ENCODE assay signal across 24 mouse cellular contexts in genomic region chr16:18482431-18482830, GRCm38 (mm10). TPM values are rescaled to one million over a fixed set of nuclear protein-coding genes. Genes with fewer than 3 reads are reported as not detected.
DNase-seq lines count a peak whose midpoint lies in the region; ATAC-seq and TF ChIP-seq lines count a peak whose summit lies in the region.
"Had no signal": no experiment of that assay in that cellular context is flagged by ENCODE, and none has a peak within 500 bp of the region (broad histone marks: within the 10 kb centered on the region; RNA-seq: fewer than 3 reads in every experiment).

No protein-coding gene starts in this region.

- TF ChIP-seq RAD21 in MEL (IDR thresholded peaks at IDR 0.05; ENCODE audit: low read depth, low read length): no peak

- H3K4me3 ChIP-seq in forebrain, embryonic 11.5 days (ENCODE audit: low read depth, low read length): no peak overlapping the region
- no peak overlapping the region for H3K4me3 ChIP-seq in forebrain, postnatal 0 days (ENCODE audit: low read depth, low read length)
- H3K4me3 ChIP-seq in liver, embryonic 12.5 days: no peak overlapping the region
- H3K4me3 ChIP-seq in liver, postnatal 0 days (ENCODE audit: low read depth, low read length): no peak overlapping the region
- H3K4me3 ChIP-seq in MEL (ENCODE audit: control insufficient read depth in 1 of 2, insufficient read depth in 1 of 2, low read depth in 2 of 2, low read length in 2 of 2): no peak overlapping the region
- H3K4me3 ChIP-seq: embryonic facial prominence, embryonic 12.5 days; embryonic facial prominence, embryonic 15.5 days; forebrain, embryonic 12.5 days; forebrain, embryonic 15.5 days; hindbrain, embryonic 15.5 days had no signal

- peaks cover 10% of the 10 kb centered on the region; the same call in 1 of the 2 replicates for H3K4me1 ChIP-seq in forebrain, embryonic 11.5 days (replicated peaks; ENCODE audit: control insufficient read depth, insufficient read depth, low read length)
- H3K4me1 ChIP-seq in forebrain, postnatal 0 days (ENCODE audit: insufficient read depth): no peaks in the 10 kb centered on the region
- peaks cover 14% of the 10 kb centered on the region for H3K4me1 ChIP-seq in liver, embryonic 12.5 days
- H3K4me1 ChIP-seq in liver, postnatal 0 days (ENCODE audit: insufficient read depth): no peaks in the 10 kb centered on the region
- H3K4me1 ChIP-seq in MEL (ENCODE audit: control insufficient read depth in 1 of 2, insufficient read depth in 2 of 2, low read length in 2 of 2): peaks cover 2 to 13% of the 10 kb centered on the region in 2 experiments; a peak in 3 of 4 replicates

- WGBS in forebrain, embryonic 11.5 days: 93% methylated on average over 3 of the region's 3 CpGs
- 86% methylated on average over 3 of the region's 3 CpGs for WGBS in forebrain, postnatal 0 days
- 79% methylated on average over 3 of the region's 3 CpGs for WGBS in liver, embryonic 12.5 days (ENCODE audit: insufficient replicate concordance)
- WGBS in liver, postnatal 0 days (ENCODE audit: insufficient replicate concordance): 84% methylated on average over 3 of the region's 3 CpGs

- H3K36me3 ChIP-seq in forebrain, embryonic 11.5 days (ENCODE audit: control insufficient read depth, insufficient read depth, low read length): no peaks in the 10 kb centered on the region
- no peaks in the 10 kb centered on the region for H3K36me3 ChIP-seq in forebrain, postnatal 0 days (ENCODE audit: insufficient read depth)
- peaks cover 82% of the 10 kb centered on the region for H3K36me3 ChIP-seq in liver, embryonic 12.5 days
- H3K36me3 ChIP-seq in liver, postnatal 0 days (replicated peaks; ENCODE audit: insufficient read depth, low read length): peaks cover 16% of the 10 kb centered on the region
- H3K36me3 ChIP-seq in MEL (ENCODE audit: control insufficient read depth in 1 of 2, insufficient read depth in 2 of 2, low read length in 2 of 2): peaks cover 0 to 6% of the 10 kb centered on the region in 2 experiments; a peak in 1 of 4 replicates
- H3K36me3 ChIP-seq: embryonic facial prominence, embryonic 12.5 days; embryonic facial prominence, embryonic 15.5 days; forebrain, embryonic 12.5 days; forebrain, embryonic 15.5 days; hindbrain, embryonic 15.5 days had no signal

- H3K9ac ChIP-seq in forebrain, embryonic 11.5 days (ENCODE audit: low read length): no peak overlapping the region
- no peak overlapping the region for H3K9ac ChIP-seq in forebrain, postnatal 0 days
- H3K9ac ChIP-seq in liver, embryonic 12.5 days: no peak overlapping the region
- H3K9ac ChIP-seq in liver, postnatal 0 days (replicated peaks): no peak overlapping the region
- no peak overlapping the region for H3K9ac ChIP-seq in MEL (ENCODE audit: control insufficient read depth, low read depth, low read length, poor library complexity, severe bottlenecking)
- H3K9ac ChIP-seq: embryonic facial prominence, embryonic 12.5 days; embryonic facial prominence, embryonic 15.5 days; forebrain, embryonic 12.5 days; forebrain, embryonic 15.5 days; hindbrain, embryonic 15.5 days had no signal

- no peak overlapping the region for H3K4me2 ChIP-seq in forebrain, embryonic 11.5 days (ENCODE audit: low read depth, low read length, severe bottlenecking)
- no peak overlapping the region for H3K4me2 ChIP-seq in forebrain, postnatal 0 days (ENCODE audit: low read depth)
- H3K4me2 ChIP-seq in liver, embryonic 12.5 days: no peak overlapping the region
- H3K4me2 ChIP-seq in liver, postnatal 0 days (ENCODE audit: low read depth, low read length): no peak overlapping the region
- H3K4me2 ChIP-seq: embryonic facial prominence, embryonic 12.5 days; embryonic facial prominence, embryonic 15.5 days; forebrain, embryonic 12.5 days; forebrain, embryonic 15.5 days; heart, embryonic 11.5 days; hindbrain, embryonic 15.5 days had no signal

- ATAC-seq in forebrain, embryonic 11.5 days (replicated peaks; ENCODE audit: low FRiP score): no peak
- no peak for ATAC-seq in forebrain, postnatal 0 days
- ATAC-seq in liver, embryonic 12.5 days: no peak
- ATAC-seq in liver, postnatal 0 days: no peak
- ATAC-seq: CD4-positive, CD25-positive, alpha-beta regulatory T cell, adult 4 months; forebrain, embryonic 15.5 days; Patski had no signal

- no peak for TF ChIP-seq EP300 in liver, postnatal 0 days (IDR thresholded peaks at IDR 0.05; ENCODE audit: low read depth)
- no peak for TF ChIP-seq EP300 in MEL (IDR thresholded peaks at IDR 0.05; ENCODE audit: low read depth in 1 of 2, low read length in 2 of 2)

- H3K9me3 ChIP-seq in forebrain, embryonic 11.5 days (ENCODE audit: control insufficient read depth, low read length): no peaks in the 10 kb centered on the region
- no peaks in the 10 kb centered on the region for H3K9me3 ChIP-seq in forebrain, postnatal 0 days (ENCODE audit: low read length)
- H3K9me3 ChIP-seq in liver, embryonic 12.5 days (replicated peaks): no peaks in the 10 kb centered on the region
- no peaks in the 10 kb centered on the region for H3K9me3 ChIP-seq in liver, postnatal 0 days (ENCODE audit: low read length)
- no peaks in the 10 kb centered on the region for H3K9me3 ChIP-seq in MEL (replicated peaks; ENCODE audit: insufficient read depth, low read length)
- H3K9me3 ChIP-seq: embryonic facial prominence, embryonic 12.5 days; embryonic facial prominence, embryonic 15.5 days; forebrain, embryonic 12.5 days; forebrain, embryonic 15.5 days; hindbrain, embryonic 15.5 days had no signal

- no peaks in the 10 kb centered on the region for H3K79me2 ChIP-seq in MEL (ENCODE audit: control insufficient read depth, insufficient read depth, low read length, poor library complexity)

- peak; percentile 35 for DNase-seq in forebrain, embryonic 11.5 days (ENCODE audit: low spot score)
- no peak for DNase-seq in forebrain, postnatal 0 days
- DNase-seq in liver, postnatal 0 days: no peak
- DNase-seq in thymus, postnatal 4 days: peak; percentile 5
- no peak for DNase-seq in thymus, postnatal 25 days
- peak; percentile 60 for DNase-seq in MEL (ENCODE audit: low read depth, low spot score)
- DNase-seq in embryo, embryonic 9.5 days (ENCODE audit: extremely low spot score): no peak
- DNase-seq: adrenal gland, postnatal 10 days; adrenal gland, postnatal 36 days; cerebellum, adult 18-20 months; cerebellum, adult 9-10 months; cerebellum, postnatal 14 days; gastrocnemius, postnatal 10 days; gastrocnemius, postnatal 36 days; heart, postnatal 36 days had no signal

- TF ChIP-seq POLR2A in MEL (IDR thresholded peaks at IDR 0.05; ENCODE audit: control insufficient read depth in 1 of 2, insufficient read depth in 1 of 2, low read depth in 1 of 2, low read length in 2 of 2, poor library complexity in 1 of 2): no peak

- TF ChIP-seq CTCF in forebrain, postnatal 0 days (IDR thresholded peaks at IDR 0.05; ENCODE audit: low read depth): no peak
- TF ChIP-seq CTCF in liver, postnatal 0 days (IDR thresholded peaks at IDR 0.05; ENCODE audit: low read depth): no peak
- TF ChIP-seq CTCF in MEL (IDR thresholded peaks at IDR 0.05 in 2 of 3, conservative IDR thresholded peaks at IDR 0.05 in 1 of 3; ENCODE audit: control insufficient read depth in 1 of 3, insufficient read depth in 1 of 3, low read depth in 2 of 3, low read length in 3 of 3, poor library complexity in 1 of 3, severe bottlenecking in 1 of 3): no peak

- H3K27ac ChIP-seq in forebrain, embryonic 11.5 days (ENCODE audit: low read depth, low read length): no peak overlapping the region
- H3K27ac ChIP-seq in forebrain, postnatal 0 days (ENCODE audit: low read depth, low read length): no peak overlapping the region
- peak overlapping the region; percentile 1; the same call in 1 of the 2 replicates for H3K27ac ChIP-seq in liver, embryonic 12.5 days
- no peak overlapping the region for H3K27ac ChIP-seq in liver, postnatal 0 days (ENCODE audit: low read depth)
- no peak overlapping the region for H3K27ac ChIP-seq in MEL (ENCODE audit: control insufficient read depth, low read depth, low read length)
- H3K27ac ChIP-seq: embryonic facial prominence, embryonic 12.5 days; embryonic facial prominence, embryonic 15.5 days; forebrain, embryonic 12.5 days; forebrain, embryonic 15.5 days; hindbrain, embryonic 15.5 days had no signal

- no peaks in the 10 kb centered on the region for H3K27me3 ChIP-seq in forebrain, embryonic 11.5 days (ENCODE audit: control insufficient read depth, insufficient read depth, low read length)
- no peaks in the 10 kb centered on the region for H3K27me3 ChIP-seq in forebrain, postnatal 0 days (ENCODE audit: insufficient read depth, low read length)
- no peaks in the 10 kb centered on the region for H3K27me3 ChIP-seq in liver, embryonic 12.5 days (replicated peaks)
- H3K27me3 ChIP-seq in liver, postnatal 0 days (ENCODE audit: insufficient read depth, low read length): no peaks in the 10 kb centered on the region
- no peaks in the 10 kb centered on the region for H3K27me3 ChIP-seq in MEL (ENCODE audit: control insufficient read depth in 1 of 2, insufficient read depth in 2 of 2, low read length in 2 of 2)
- H3K27me3 ChIP-seq: embryonic facial prominence, embryonic 12.5 days; embryonic facial prominence, embryonic 15.5 days; forebrain, embryonic 12.5 days; forebrain, embryonic 15.5 days; hindbrain, embryonic 15.5 days; Patski had no signal

RNA-seq across cellular contexts. Expression of gene Gnb1l, which starts 16.1 kb away (rescaled TPM):
- polyA plus RNA-seq in forebrain, embryonic 11.5 days (2014; fragmentation: Nextera tagmentation; extraction: Ambion mirVana): 14.9 and 17.7 TPM in 2 replicates
- 12.3 and 13.0 TPM in 2 replicates for total RNA-seq in forebrain, postnatal 0 days (2014; rRNA removed)
- 16.9 and 20.7 TPM in 2 replicates for polyA plus RNA-seq in forebrain, postnatal 0 days (2015; fragmentation: Nextera tagmentation; extraction: Ambion mirVana)
- polyA plus RNA-seq in liver, embryonic 12.5 days (2016; fragmentation: Nextera tagmentation; extraction: Ambion mirVana): 14.0 and 15.0 TPM in 2 replicates
- 3.9 and 5.1 TPM in 2 replicates for polyA plus RNA-seq in liver, postnatal 0 days (2015; fragmentation: Nextera tagmentation; extraction: Ambion mirVana)
- 31.4 and 37.9 TPM in 2 replicates for total RNA-seq in MEL (2012; rRNA removed)
- 10 to 100 TPM in 1 of 2 experiments, not detected in 1; 47.8 TPM for polyA plus RNA-seq in MEL (2012; ENCODE audit: insufficient read depth in 1 of 2, insufficient read length in 2 of 2, low read depth in 1 of 2, low replicate concordance in 2 of 2, missing spikeins in 1 of 2)

RNA-seq across cellular contexts. Expression of gene Rtl10, which starts 16.3 kb away (rescaled TPM):
- 2.6 and 3.8 TPM in 2 replicates for polyA plus RNA-seq in forebrain, embryonic 11.5 days (2014; fragmentation: Nextera tagmentation; extraction: Ambion mirVana)
- total RNA-seq in forebrain, postnatal 0 days (2014; rRNA removed): 3.8 and 7.7 TPM in 2 replicates
- 2.5 and 2.9 TPM in 2 replicates for polyA plus RNA-seq in forebrain, postnatal 0 days (2015; fragmentation: Nextera tagmentation; extraction: Ambion mirVana)
- polyA plus RNA-seq in liver, embryonic 12.5 days (2016; fragmentation: Nextera tagmentation; extraction: Ambion mirVana): 1.3 and 1.7 TPM in 2 replicates
- polyA plus RNA-seq in liver, postnatal 0 days (2015; fragmentation: Nextera tagmentation; extraction: Ambion mirVana): 0.57 and 0.59 TPM in 2 replicates
- total RNA-seq in MEL (2012; rRNA removed): 5.5 and 5.9 TPM in 2 replicates
- polyA plus RNA-seq in MEL (2012; ENCODE audit: insufficient read depth in 1 of 2, insufficient read length in 2 of 2, low read depth in 1 of 2, low replicate concordance in 2 of 2, missing spikeins in 1 of 2): 10 to 100 TPM in 1 of 2 experiments, not detected in 1; 13.3 TPM

RNA-seq across cellular contexts. Expression of gene Comt, which starts 55.8 kb away (rescaled TPM):
- 53.6 and 55.2 TPM in 2 replicates for polyA plus RNA-seq in forebrain, embryonic 11.5 days (2014; fragmentation: Nextera tagmentation; extraction: Ambion mirVana)
- 65.6 and 68.4 TPM in 2 replicates for total RNA-seq in forebrain, postnatal 0 days (2014; rRNA removed)
- polyA plus RNA-seq in forebrain, postnatal 0 days (2015; fragmentation: Nextera tagmentation; extraction: Ambion mirVana): 79.9 and 105 TPM in 2 replicates
- polyA plus RNA-seq in liver, embryonic 12.5 days (2016; fragmentation: Nextera tagmentation; extraction: Ambion mirVana): 113 and 120 TPM in 2 replicates
- polyA plus RNA-seq in liver, postnatal 0 days (2015; fragmentation: Nextera tagmentation; extraction: Ambion mirVana): 100 and 125 TPM in 2 replicates
- 48.8 and 62.5 TPM in 2 replicates for total RNA-seq in MEL (2012; rRNA removed)
- polyA plus RNA-seq in MEL (2012; ENCODE audit: insufficient read depth in 1 of 2, insufficient read length in 2 of 2, low read depth in 1 of 2, low replicate concordance in 2 of 2, missing spikeins in 1 of 2): 10 to 100 TPM in 1 of 2 experiments, not detected in 1; 71.8 TPM

RNA-seq across cellular contexts. Expression of gene Txnrd2, which starts 56.2 kb away (rescaled TPM):
- 24.8 and 26.7 TPM in 2 replicates for polyA plus RNA-seq in forebrain, embryonic 11.5 days (2014; fragmentation: Nextera tagmentation; extraction: Ambion mirVana)
- 9.7 and 11.5 TPM in 2 replicates for total RNA-seq in forebrain, postnatal 0 days (2014; rRNA removed)
- 28.0 and 34.4 TPM in 2 replicates for polyA plus RNA-seq in forebrain, postnatal 0 days (2015; fragmentation: Nextera tagmentation; extraction: Ambion mirVana)
- polyA plus RNA-seq in liver, embryonic 12.5 days (2016; fragmentation: Nextera tagmentation; extraction: Ambion mirVana): 106 and 107 TPM in 2 replicates
- polyA plus RNA-seq in liver, postnatal 0 days (2015; fragmentation: Nextera tagmentation; extraction: Ambion mirVana): 51.2 and 53.3 TPM in 2 replicates
- 25.7 and 31.2 TPM in 2 replicates for total RNA-seq in MEL (2012; rRNA removed)
- 10 to 100 TPM in 1 of 2 experiments, not detected in 1; 46.8 TPM for polyA plus RNA-seq in MEL (2012; ENCODE audit: insufficient read depth in 1 of 2, insufficient read length in 2 of 2, low read depth in 1 of 2, low replicate concordance in 2 of 2, missing spikeins in 1 of 2)

Comparison
In these comparisons a context has a peak if more than half of its experiments do, and no peak if none do; other contexts are left out.
1. DNase-seq: peak in forebrain, embryonic 11.5 days (single experiment), thymus, postnatal 4 days (single experiment) and MEL (single experiment); none in forebrain, postnatal 0 days (single experiment), liver, postnatal 0 days (single experiment), thymus, postnatal 25 days (single experiment) and embryo, embryonic 9.5 days (single experiment).